Comparison of ENCODE assay signal across 8 mouse cellular contexts in genomic region chr7:118983961-118984360, GRCm38 (mm10). TPM values are rescaled to one million over a fixed set of nuclear protein-coding genes. Genes with fewer than 3 reads are reported as not detected.
A peak's percentile ranks its signal among the peaks of the same experiment; 100 is the strongest.
DNase-seq lines count a peak whose midpoint lies in the region; ATAC-seq lines count a peak whose summit lies in the region.

No protein-coding gene starts in this region.

- no peak overlapping the region for H3K27ac ChIP-seq in midbrain, embryonic 14.5 days (replicated peaks; ENCODE audit: low read depth, low read length)
- H3K27ac ChIP-seq in midbrain, embryonic 10.5 days (replicated peaks): no peak overlapping the region
- no peak overlapping the region for H3K27ac ChIP-seq in hindbrain, embryonic 16.5 days (ENCODE audit: low read depth, low read length)
- no peak overlapping the region for H3K27ac ChIP-seq in embryonic facial prominence, embryonic 10.5 days (replicated peaks)

- no peaks in the 10 kb centered on the region for H3K27me3 ChIP-seq in midbrain, embryonic 14.5 days (ENCODE audit: control insufficient read depth, insufficient read depth, low read length)
- no peaks in the 10 kb centered on the region for H3K27me3 ChIP-seq in midbrain, embryonic 10.5 days (ENCODE audit: low read depth, poor library complexity, severe bottlenecking)
- no peaks in the 10 kb centered on the region for H3K27me3 ChIP-seq in hindbrain, embryonic 16.5 days (replicated peaks; ENCODE audit: control insufficient read depth, insufficient read depth, low read length)
- no peaks in the 10 kb centered on the region for H3K27me3 ChIP-seq in embryonic facial prominence, embryonic 10.5 days (replicated peaks; ENCODE audit: low read depth, poor library complexity, severe bottlenecking)

- 0 out of 2 replicates have a peak, but pooled peaks cover 5% of the 10 kb centered on the region for H3K36me3 ChIP-seq in midbrain, embryonic 14.5 days (ENCODE audit: control insufficient read depth, insufficient read depth, low read length)
- H3K36me3 ChIP-seq in midbrain, embryonic 10.5 days: peaks cover 69% of the 10 kb centered on the region
- no peaks in the 10 kb centered on the region; the same call in 1 of the 2 replicates for H3K36me3 ChIP-seq in hindbrain, embryonic 16.5 days (ENCODE audit: control insufficient read depth, insufficient read depth, low read length)
- H3K36me3 ChIP-seq in embryonic facial prominence, embryonic 10.5 days (replicated peaks): peaks cover 64% of the 10 kb centered on the region

- WGBS in midbrain, embryonic 14.5 days: 87% methylated on average over 19 of the region's 19 CpGs
- 95% methylated on average over 19 of the region's 19 CpGs for WGBS in midbrain, embryonic 10.5 days
- 47% methylated on average over 19 of the region's 19 CpGs for WGBS in hindbrain, embryonic 16.5 days
- 92% methylated on average over 19 of the region's 19 CpGs for WGBS in embryonic facial prominence, embryonic 10.5 days

- H3K4me2 ChIP-seq in midbrain, embryonic 14.5 days (ENCODE audit: low read length): no peak overlapping the region
- H3K4me2 ChIP-seq in hindbrain, embryonic 16.5 days (ENCODE audit: low read length): no peak overlapping the region

- peak; percentile 60 for DNase-seq in midbrain, embryonic 14.5 days
- no peak for DNase-seq in midbrain, embryonic 10.5 days (ENCODE audit: low spot score)
- peak; percentile 95 for DNase-seq in cerebellum, adult 9-11 months
- peak; percentile 60 to 66 for DNase-seq in left cerebral cortex, postnatal 14 days (ENCODE audit: low spot score in 2 of 2)
- no peak for DNase-seq in embryonic facial prominence, embryonic 10.5 days (ENCODE audit: low spot score)
- DNase-seq in embryo, embryonic 11 days: no peak

- H3K4me3 ChIP-seq in midbrain, embryonic 14.5 days (replicated peaks; ENCODE audit: low read depth, low read length): no peak overlapping the region
- H3K4me3 ChIP-seq in midbrain, embryonic 10.5 days: no peak overlapping the region
- no peak overlapping the region for H3K4me3 ChIP-seq in hindbrain, embryonic 16.5 days (ENCODE audit: low read length)
- H3K4me3 ChIP-seq in embryonic facial prominence, embryonic 10.5 days: no peak overlapping the region

- no peaks in the 10 kb centered on the region for H3K4me1 ChIP-seq in midbrain, embryonic 14.5 days (ENCODE audit: control insufficient read depth, insufficient read depth, low read length)
- peaks cover 34% of the 10 kb centered on the region for H3K4me1 ChIP-seq in midbrain, embryonic 10.5 days
- H3K4me1 ChIP-seq in hindbrain, embryonic 16.5 days (ENCODE audit: control insufficient read depth, insufficient read depth, low read depth, low read length): peaks cover 5% of the 10 kb centered on the region; the same call in 1 of the 2 replicates
- 0 out of 2 replicates have a peak, but pooled peaks cover under 1% of the 10 kb centered on the region for H3K4me1 ChIP-seq in embryonic facial prominence, embryonic 10.5 days

- no peaks in the 10 kb centered on the region for H3K9me3 ChIP-seq in midbrain, embryonic 14.5 days (ENCODE audit: control insufficient read depth, low read length)
- no peaks in the 10 kb centered on the region for H3K9me3 ChIP-seq in midbrain, embryonic 10.5 days (replicated peaks)
- H3K9me3 ChIP-seq in hindbrain, embryonic 16.5 days (ENCODE audit: control insufficient read depth, low read length): no peaks in the 10 kb centered on the region
- no peaks in the 10 kb centered on the region for H3K9me3 ChIP-seq in embryonic facial prominence, embryonic 10.5 days

- peak; percentile 57 for ATAC-seq in midbrain, embryonic 14.5 days (ENCODE audit: low FRiP score, low TSS enrichment)
- peak; percentile 46 for ATAC-seq in hindbrain, embryonic 16.5 days
- ATAC-seq in megakaryocyte-erythroid progenitor cell, adult 5-6 weeks (replicated peaks; ENCODE audit: low FRiP score, low TSS enrichment, poor library complexity, severe bottlenecking): no peak

- H3K9ac ChIP-seq in midbrain, embryonic 14.5 days (replicated peaks; ENCODE audit: low read length): no peak overlapping the region
- no peak overlapping the region for H3K9ac ChIP-seq in hindbrain, embryonic 16.5 days (ENCODE audit: low read depth, low read length)

- intact Hi-C loops in left cerebral cortex, postnatal 14 days (cut with DNase I): no loop called here

RNA-seq across cellular contexts. Expression of gene Gprc5b, which starts 11.1 kb away (rescaled TPM):
- 7.1 and 11.7 TPM in 2 replicates for polyA plus RNA-seq in midbrain, embryonic 14.5 days (2014; fragmentation: Nextera tagmentation; extraction: Ambion mirVana)
- polyA plus RNA-seq in midbrain, embryonic 10.5 days (2016; fragmentation: Nextera tagmentation; extraction: Ambion mirVana): 10.1 and 13.6 TPM in 2 replicates
- polyA plus RNA-seq in hindbrain, embryonic 16.5 days (2015; fragmentation: Nextera tagmentation; extraction: Ambion mirVana): 7.3 and 8.4 TPM in 2 replicates
- 10 to 100 TPM; 59.1 to 70.6 TPM for total RNA-seq in left cerebral cortex, postnatal 14 days (2021)
- 0.99 and 1.2 TPM in 2 replicates for total RNA-seq in megakaryocyte-erythroid progenitor cell, adult 5-6 weeks (2014; fragmentation: Nextera tagmentation)
- total RNA-seq in megakaryocyte-erythroid progenitor cell, adult 5-6 weeks (2017): 0.23 and 4.2 TPM in 2 replicates
- 7.2 and 8.2 TPM in 2 replicates for polyA plus RNA-seq in embryonic facial prominence, embryonic 10.5 days (2016; fragmentation: Nextera tagmentation; extraction: Ambion mirVana)

Comparison
In these comparisons a context has a peak if more than half of its experiments do, and no peak if none do; other contexts are left out.
1. DNase-seq: peak in midbrain, embryonic 14.5 days (single experiment), cerebellum, adult 9-11 months (single experiment) and left cerebral cortex, postnatal 14 days (2 of 2); none in midbrain, embryonic 10.5 days (single experiment), embryonic facial prominence, embryonic 10.5 days (single experiment) and embryo, embryonic 11 days (single experiment).